Comparison of ENCODE assay signal across 2 mouse cellular contexts in the genomic region with DNA sequence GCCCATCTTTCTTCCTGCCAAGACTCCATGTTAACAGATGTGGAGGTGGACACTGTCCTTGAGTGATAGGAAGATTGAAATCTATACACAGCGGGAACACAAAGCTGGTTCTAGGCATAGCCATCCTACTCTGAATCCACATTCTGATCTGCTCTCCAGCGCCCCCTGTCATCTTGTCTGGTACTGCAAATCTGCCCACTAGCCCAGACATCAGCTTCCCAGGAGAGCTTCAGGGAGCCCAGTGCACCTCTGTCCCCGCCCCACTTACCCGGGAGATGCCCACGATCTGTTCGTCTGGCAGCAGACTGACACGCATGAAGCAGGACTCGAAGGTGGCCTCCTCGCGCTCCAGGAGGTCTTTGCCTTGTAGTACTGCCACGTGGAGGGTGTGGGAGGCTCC.
TF ChIP-seq lines count a peak whose summit lies in the region.

No protein-coding gene starts in this region.

TF ChIP-seq in CH12.LX, 34 proteins besides CTCF, POLR2A, EP300 and RAD21:
- TF ChIP-seq BHLHE40 (IDR thresholded peaks at IDR 0.05; ENCODE audit: low read depth, low read length): no peak
- peak; percentile 20; the same call in 1 of the 2 replicates for TF ChIP-seq SMC3 (IDR thresholded peaks at IDR 0.05; ENCODE audit: low read depth, low read length)
- no peak for TF ChIP-seq ZKSCAN1 (IDR thresholded peaks at IDR 0.05; ENCODE audit: borderline replicate concordance, low read depth, low read length)
- TF ChIP-seq MAFK (IDR thresholded peaks at IDR 0.05; ENCODE audit: insufficient replicate concordance, low read length): no peak
- no peak for TF ChIP-seq KAT2A (IDR thresholded peaks at IDR 0.05; ENCODE audit: insufficient replicate concordance, low read length)
- TF ChIP-seq MAX (IDR thresholded peaks at IDR 0.05; ENCODE audit: low read length): no peak
- TF ChIP-seq JUND (conservative IDR thresholded peaks at IDR 0.05; ENCODE audit: low read depth, low read length): no peak
- TF ChIP-seq ZMIZ1 (IDR thresholded peaks at IDR 0.05; ENCODE audit: low read depth, low read length): no peak
TF ChIP-seq in CH12.LX: peak in this region for 1.

TF ChIP-seq in myocyte, 11 proteins besides CTCF, POLR2A, EP300 and RAD21:
- no peak for TF ChIP-seq SRF (IDR thresholded peaks at IDR 0.05; ENCODE audit: control insufficient read depth, insufficient read length, low read depth)
- TF ChIP-seq MYOD1 (IDR thresholded peaks at IDR 0.05; ENCODE audit: control insufficient read depth in 1 of 3, insufficient read length in 2 of 3, low read depth in 2 of 3): no peak
- TF ChIP-seq CEBPB (IDR thresholded peaks at IDR 0.05; ENCODE audit: insufficient read depth, poor library complexity, severe bottlenecking): no peak
- no peak for TF ChIP-seq E2F4 (IDR thresholded peaks at IDR 0.05; ENCODE audit: insufficient read depth)
- TF ChIP-seq MYOG (IDR thresholded peaks at IDR 0.05; ENCODE audit: control insufficient read depth in 1 of 3, insufficient read depth in 1 of 3, insufficient read length in 2 of 3, low read depth in 2 of 3): no peak
- TF ChIP-seq TCF12 (IDR thresholded peaks at IDR 0.05; ENCODE audit: insufficient read depth, poor library complexity, severe bottlenecking): no peak
- no peak for TF ChIP-seq USF1 (IDR thresholded peaks at IDR 0.05; ENCODE audit: low read depth)
- TF ChIP-seq REST (IDR thresholded peaks at IDR 0.05; ENCODE audit: insufficient read depth, insufficient read length): no peak
- no peak for TF ChIP-seq MAX (IDR thresholded peaks at IDR 0.05; ENCODE audit: low read depth)
- no peak for TF ChIP-seq TCF3 (IDR thresholded peaks at IDR 0.05; ENCODE audit: insufficient read length, low read depth)
- TF ChIP-seq POLR2AphosphoS2 (IDR thresholded peaks at IDR 0.05; ENCODE audit: insufficient read length, low read depth): no peak
